In the genomic region with DNA sequence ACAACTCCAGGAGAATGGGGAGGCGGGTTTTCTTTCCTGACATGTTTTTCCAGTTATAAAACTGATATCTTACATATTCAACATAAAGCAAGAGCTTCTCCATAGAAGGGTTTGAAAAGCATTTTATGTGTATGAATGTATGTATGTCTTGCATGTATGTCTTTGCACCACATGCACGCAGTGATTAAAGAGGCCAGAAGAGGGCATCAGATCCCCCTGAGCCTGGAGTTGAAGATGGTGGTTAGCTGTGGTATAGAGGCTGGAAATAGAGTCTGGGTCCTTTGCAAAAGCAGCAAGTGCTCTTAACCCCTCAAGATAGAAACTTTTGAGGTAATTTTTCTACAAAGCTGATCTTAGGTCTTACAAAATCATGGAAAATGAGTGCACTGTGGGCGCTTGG, we compare ENCODE assay signal across 9 mouse cellular contexts. TPM values are rescaled to one million over a fixed set of nuclear protein-coding genes. Genes with fewer than 3 reads are reported as not detected.
DNase-seq lines count a peak whose midpoint lies in the region; ATAC-seq lines count a peak whose summit lies in the region.
"Had no signal": no experiment of that assay in that cellular context is flagged by ENCODE, and none has a peak within 500 bp of the region (broad histone marks: within the 10 kb centered on the region; RNA-seq: fewer than 3 reads in every experiment).

No protein-coding gene starts in this region.

- H3K27me3 ChIP-seq in hindbrain, embryonic 10.5 days (ENCODE audit: insufficient read depth, poor library complexity, severe bottlenecking), result no peaks in the 10 kb centered on the region
- H3K27me3 ChIP-seq in hindbrain, embryonic 16.5 days (replicated peaks; ENCODE audit: control insufficient read depth, insufficient read depth, low read length), result no peaks in the 10 kb centered on the region
- H3K27me3 ChIP-seq in forebrain, embryonic 15.5 days, result no peaks in the 10 kb centered on the region

- H3K27ac ChIP-seq in hindbrain, embryonic 10.5 days, result no peak overlapping the region
- H3K27ac ChIP-seq in hindbrain, embryonic 16.5 days (ENCODE audit: low read depth, low read length), result no peak overlapping the region
- H3K27ac ChIP-seq in forebrain, embryonic 15.5 days (replicated peaks), result no peak overlapping the region
- H3K27ac ChIP-seq: macrophage had no signal

- 0 out of 2 replicates have a peak, but pooled peaks cover 9% of the 10 kb centered on the region for H3K4me1 ChIP-seq in hindbrain, embryonic 10.5 days (replicated peaks)
- H3K4me1 ChIP-seq in hindbrain, embryonic 16.5 days (ENCODE audit: control insufficient read depth, insufficient read depth, low read depth, low read length), result no peaks in the 10 kb centered on the region; the same call in 1 of the 2 replicates
- H3K4me1 ChIP-seq in forebrain, embryonic 15.5 days, result no peaks in the 10 kb centered on the region

- H3K36me3 ChIP-seq in hindbrain, embryonic 10.5 days, result peaks cover 62% of the 10 kb centered on the region
- H3K36me3 ChIP-seq in hindbrain, embryonic 16.5 days (ENCODE audit: control insufficient read depth, insufficient read depth, low read length), result peaks cover 10% of the 10 kb centered on the region
- H3K36me3 ChIP-seq in forebrain, embryonic 15.5 days, result peaks cover 39% of the 10 kb centered on the region

- peak; percentile 40 for DNase-seq in hindbrain, embryonic 10.5 days (ENCODE audit: low spot score)
- peak; percentile 36 to 44 for DNase-seq in B cell, adult 2 months
- DNase-seq in WW6 (ENCODE audit: low read depth, low spot score), result peak; percentile 22
- DNase-seq in lung, postnatal 10 days, result peak; percentile 24
- DNase-seq in spleen, adult 18-20 months, result no peak
- DNase-seq in gastrocnemius, adult 8-10 months (ENCODE audit: low spot score in 2 of 2), result no peak

- H3K9me3 ChIP-seq in hindbrain, embryonic 10.5 days, result no peaks in the 10 kb centered on the region
- no peaks in the 10 kb centered on the region for H3K9me3 ChIP-seq in hindbrain, embryonic 16.5 days (ENCODE audit: control insufficient read depth, low read length)
- no peaks in the 10 kb centered on the region for H3K9me3 ChIP-seq in forebrain, embryonic 15.5 days

- H3K9ac ChIP-seq in hindbrain, embryonic 16.5 days (ENCODE audit: low read depth, low read length), result no peak overlapping the region
- H3K9ac ChIP-seq in forebrain, embryonic 15.5 days (replicated peaks), result no peak overlapping the region

- no peak overlapping the region for H3K4me3 ChIP-seq in hindbrain, embryonic 10.5 days
- no peak overlapping the region for H3K4me3 ChIP-seq in hindbrain, embryonic 16.5 days (ENCODE audit: low read length)
- H3K4me3 ChIP-seq in forebrain, embryonic 15.5 days, result no peak overlapping the region

- WGBS in hindbrain, embryonic 10.5 days, result 69% methylated on average over 3 of the region's 3 CpGs
- WGBS in hindbrain, embryonic 16.5 days, result 63% methylated on average over 3 of the region's 3 CpGs
- 69% methylated on average over 3 of the region's 3 CpGs for WGBS in forebrain, embryonic 15.5 days

- H3K4me2 ChIP-seq in hindbrain, embryonic 16.5 days (ENCODE audit: low read length), result no peak overlapping the region
- H3K4me2 ChIP-seq in forebrain, embryonic 15.5 days (replicated peaks), result no peak overlapping the region

- ATAC-seq in hindbrain, embryonic 16.5 days, result no peak
- ATAC-seq in forebrain, embryonic 15.5 days (replicated peaks), result no peak

RNA-seq across cellular contexts. Expression of a gene that starts 7.4 kb away (rescaled TPM):
- polyA plus RNA-seq in hindbrain, embryonic 10.5 days (2016; fragmentation: Nextera tagmentation; extraction: Ambion mirVana), result 25.0 and 28.5 TPM in 2 replicates
- 38.0 and 39.0 TPM in 2 replicates for polyA plus RNA-seq in hindbrain, embryonic 16.5 days (2015; fragmentation: Nextera tagmentation; extraction: Ambion mirVana)
- total RNA-seq in gastrocnemius, adult 8-10 months (2022), result 10 to 100 TPM; 48.7 to 54.8 (median 53.0) TPM
- polyA plus RNA-seq in forebrain, embryonic 15.5 days (2015; fragmentation: Nextera tagmentation; extraction: Ambion mirVana), result 41.8 and 44.7 TPM in 2 replicates

RNA-seq across cellular contexts. Expression of a gene that starts 16.7 kb away (rescaled TPM):
- 0.13 and 0.16 TPM in 2 replicates for polyA plus RNA-seq in hindbrain, embryonic 10.5 days (2016; fragmentation: Nextera tagmentation; extraction: Ambion mirVana)
- 0.29 and 0.46 TPM in 2 replicates for polyA plus RNA-seq in hindbrain, embryonic 16.5 days (2015; fragmentation: Nextera tagmentation; extraction: Ambion mirVana)
- not detected for total RNA-seq in gastrocnemius, adult 8-10 months (2022)
- polyA plus RNA-seq in forebrain, embryonic 15.5 days (2015; fragmentation: Nextera tagmentation; extraction: Ambion mirVana), result 0.39 and 0.41 TPM in 2 replicates
- polyA plus RNA-seq: macrophage had no signal

Comparison
In these comparisons a context has a peak if more than half of its experiments do, and no peak if none do; other contexts are left out.
1. DNase-seq: peak in hindbrain, embryonic 10.5 days (single experiment), B cell, adult 2 months (2 of 2), WW6 (single experiment) and lung, postnatal 10 days (single experiment); none in spleen, adult 18-20 months (0 of 2) and gastrocnemius, adult 8-10 months (0 of 2).